Mouse (Mus musculus) liver, embryonic 14.5 days (tissue): ENCODE results near the gene Ddx18. TPM values are rescaled to one million over a fixed set of nuclear protein-coding genes. Genes with fewer than 3 reads are reported as not detected.

ENCODE experiments used
- ATAC-seq: fragments of 200-750 bp; cut with Nextera tagmentation; 2 replicates; pipeline ENCODE4 v1.8.0; 2017; ENCODE audit warnings: moderate number of reproducible peaks, mild to moderate bottlenecking, moderate library complexity; ENCODE audit not compliant: insufficient read depth
- DNase-seq, 3 experiments: peaks; one replicate each; pipeline ENCODE4 v3.0.0-alpha.2; 2012 to 2013; ENCODE audit warnings: low read depth in 3 of 3, low spot score in 3 of 3
- H3K27ac ChIP-seq: fragments of 300-500 bp; sonication (generic); 2 replicates; pipeline ENCODE4 v1.5.1; 2014; ENCODE audit warnings: moderate library complexity, mild to moderate bottlenecking, control low read depth, inconsistent platforms
- H3K27me3 ChIP-seq: fragments of 300-500 bp; sonication (generic); 2 replicates; pipeline ENCODE4 v1.6.1; 2014; ENCODE audit warnings: mild to moderate bottlenecking, low read length, moderate library complexity; ENCODE audit not compliant: control insufficient read depth, insufficient read depth
- H3K36me3 ChIP-seq: fragments of 300-500 bp; sonication (generic); replicated peaks from 2 replicates; pipeline ENCODE4 v1.6.1; 2014; ENCODE audit warnings: low read depth; ENCODE audit not compliant: control insufficient read depth, insufficient read depth
- H3K4me1 ChIP-seq, 2 experiments: fragments of 200-500 bp in 1 of 2; fragments of 300-500 bp in 1 of 2; sonication (generic) in 1 of 2; replicated peaks; 2 replicates each; pipeline ENCODE4 v1.6.1; 2012 to 2014; ENCODE audit warnings: antibody characterized with exemption in 1 of 2, inconsistent platforms in 1 of 2, low read length in 1 of 2; ENCODE audit not compliant: control insufficient read depth in 2 of 2, insufficient read depth in 2 of 2
- H3K4me2 ChIP-seq: fragments of 300-500 bp; sonication (generic); 2 replicates; pipeline ENCODE4 v1.6.1; 2014; ENCODE audit warnings: low read depth, mild to moderate bottlenecking, control low read depth, moderate library complexity
- H3K4me3 ChIP-seq, 2 experiments: fragments of 200-500 bp in 1 of 2; fragments of 300-500 bp in 1 of 2; sonication (generic) in 1 of 2; 2 replicates each; pipeline ENCODE4 v1.5.1; 2012 to 2014; ENCODE audit warnings: low read depth in 2 of 2, low read length in 2 of 2, mild to moderate bottlenecking in 2 of 2, control low read depth in 1 of 2, inconsistent platforms in 1 of 2, moderate library complexity in 1 of 2; ENCODE audit not compliant: insufficient read depth in 1 of 2
- H3K9ac ChIP-seq: fragments of 300-500 bp; sonication (generic); replicated peaks from 2 replicates; pipeline ENCODE4 v1.6.1; 2014; ENCODE audit warnings: mild to moderate bottlenecking, control low read depth, moderate library complexity
- H3K9me3 ChIP-seq: fragments of 300-500 bp; sonication (generic); 2 replicates; pipeline ENCODE4 v1.6.1; 2016; ENCODE audit warnings: low read length, mixed read lengths; ENCODE audit not compliant: control insufficient read depth
- CTCF ChIP-seq: IDR thresholded peaks from 2 replicates; pipeline ENCODE4 v1.5.1; 2016; ENCODE audit warnings: antibody characterized with exemption, low read depth, control low read depth
- EP300 ChIP-seq: IDR thresholded peaks from 2 replicates; pipeline ENCODE4 v1.6.1; 2016; ENCODE audit warnings: antibody characterized with exemption, low read depth
- WGBS: fragments of 180-500 bp; shearing (Covaris S2); extraction: QIAGEN DNeasy Blood & Tissue Kit; methylation state at CpG from one replicate; pipeline ENCODE4 v1.1.7; 2014; ENCODE audit not compliant: insufficient replicate concordance; 5-methylcytosine and 5-hydroxymethylcytosine counted together
- polyA plus RNA-seq, 2 experiments: library from polyadenylated mRNA; depleted of rRNA in 1 of 2; stranded (reverse) in 1 of 2; unstranded in 1 of 2; fragments of >200 nt; fragmentation: Nextera tagmentation in 1 of 2; extraction: Ambion mirVana in 1 of 2; gene quantifications; 2 replicates each; pipeline versions ENCODE4 v1.2.1 to v1.2.3; 2012 to 2014

Ddx18 gene
- polyA plus RNA-seq, 2 experiments, result 38.8 to 51.1 TPM

- 34% methylated on average over 2 of the region's 2 CpGs for WGBS
- H3K27ac ChIP-seq, result no peak overlapping the region
- H3K36me3 ChIP-seq, result no peaks in the 10 kb centered on the region
- H3K27me3 ChIP-seq, result no peaks in the 10 kb centered on the region
- no peaks in the 10 kb centered on the region for H3K4me1 ChIP-seq
- H3K4me3 ChIP-seq, result no peak overlapping the region
- DNase-seq, result no peak
- H3K9ac ChIP-seq, result no peak overlapping the region
- H3K9me3 ChIP-seq, result no peaks in the 10 kb centered on the region
- no peak for TF ChIP-seq EP300
- no peak for ATAC-seq
- H3K4me2 ChIP-seq, result no peak overlapping the region
These were observed 56.6 kb downstream of the Ddx18 start for GRCm38 (mm10) chr1:121511186-121511585.

- DNase-seq, result no peak
- Histone ChIP-seq H3K4me2 (no peak overlapping the region), H3K9me3 (no peaks in the 10 kb centered on the region), H3K4me3 (no peak overlapping the region), H3K27me3 (no peaks in the 10 kb centered on the region), H3K4me1 (no peaks in the 10 kb centered on the region), H3K36me3 (no peaks in the 10 kb centered on the region), H3K9ac (no peak overlapping the region), H3K27ac (no peak overlapping the region)
- WGBS, result 74% methylated on average over 19 of the region's 19 CpGs
- no peak for TF ChIP-seq CTCF
- no peak for TF ChIP-seq EP300
- no peak for ATAC-seq
These were observed 57.2 kb downstream of the Ddx18 start for GRCm38 (mm10) chr1:121510420-121511140.

GRCm38 (mm10) chr1:121508729-121509128 lies 59.1 kb downstream of the Ddx18 start:
- ATAC-seq (no peak), DNase-seq (no peak)

More at GRCm38 (mm10) chr1:121508729-121509128, 59.1 kb downstream of the Ddx18 start:
- WGBS, result 41% methylated on average over 2 of the region's 2 CpGs
- no peaks in the 10 kb centered on the region for H3K36me3 ChIP-seq
- H3K27me3 ChIP-seq, result no peaks in the 10 kb centered on the region
- H3K4me1 ChIP-seq, result no peaks in the 10 kb centered on the region
- no peak overlapping the region for H3K27ac ChIP-seq
- no peak overlapping the region for H3K4me3 ChIP-seq
- H3K4me2 ChIP-seq, result no peak overlapping the region
- no peak overlapping the region for H3K9ac ChIP-seq
- no peaks in the 10 kb centered on the region for H3K9me3 ChIP-seq
- TF ChIP-seq CTCF (no peak), EP300 (no peak)

Other genes with a start within 250 kb of the Ddx18 start
- gene Insig2, start 235.4 kb downstream of the Ddx18 start, polyA plus RNA-seq (2012; rRNA removed), result 4.7 and 6.5 TPM in 2 replicates
- gene Insig2, start 235.4 kb downstream of the Ddx18 start, polyA plus RNA-seq (2014; fragmentation: Nextera tagmentation; extraction: Ambion mirVana), result 5.2 and 6.4 TPM in 2 replicates
- 1.7 and 2.7 TPM in 2 replicates for gene Ccdc93, start 136.9 kb downstream of the Ddx18 start, polyA plus RNA-seq (2012; rRNA removed)
- gene Ccdc93, start 136.9 kb downstream of the Ddx18 start, polyA plus RNA-seq (2014; fragmentation: Nextera tagmentation; extraction: Ambion mirVana), result 2.4 and 2.8 TPM in 2 replicates
- not detected in 2 replicates for gene Htr5b, start 39.5 kb downstream of the Ddx18 start, polyA plus RNA-seq (2012; rRNA removed)
- not detected in 2 replicates for gene Htr5b, start 39.5 kb downstream of the Ddx18 start, polyA plus RNA-seq (2014; fragmentation: Nextera tagmentation; extraction: Ambion mirVana)